Mouse (Mus musculus) olfactory bulb, adult 2 months (tissue): Measurements from ENCODE around the gene Inpp5d. TPM values are rescaled to one million over a fixed set of nuclear protein-coding genes. Genes with fewer than 3 reads are reported as not detected.

Experiments
- H3K27ac ChIP-seq: fragments of 200-500 bp; 2 replicates; pipeline ENCODE4 v1.5.1; 2012; ENCODE audit warnings: low read depth, low read length; ENCODE audit not compliant: insufficient read depth
- H3K4me1 ChIP-seq: fragments of 200-500 bp; 2 replicates; pipeline ENCODE4 v1.6.1; 2012; ENCODE audit warnings: low read length; ENCODE audit not compliant: control insufficient read depth, insufficient read depth
- H3K4me3 ChIP-seq: fragments of 200-500 bp; 2 replicates; pipeline ENCODE4 v1.5.1; 2012; ENCODE audit warnings: mild to moderate bottlenecking, low read depth, low read length, moderate library complexity; ENCODE audit not compliant: insufficient read depth
- CTCF ChIP-seq: fragments of 200-500 bp; IDR thresholded peaks from 2 replicates; pipeline ENCODE4 v1.5.1; 2012; ENCODE audit warnings: low read depth, mild to moderate bottlenecking, low read length, moderate library complexity; ENCODE audit not compliant: insufficient read depth
- POLR2A ChIP-seq: fragments of 200-500 bp; IDR thresholded peaks from 2 replicates; pipeline ENCODE4 v1.6.1; 2012; ENCODE audit warnings: mild to moderate bottlenecking, low read depth, low read length, moderate library complexity; ENCODE audit not compliant: insufficient read depth
- WGBS: fragments of 180-500 bp; shearing (Covaris S2); methylation state at CpG from one replicate; pipeline ENCODE4 v1.1.7; 2018; 5-methylcytosine and 5-hydroxymethylcytosine counted together
- polyA plus RNA-seq: library from polyadenylated mRNA; stranded (reverse); fragments of >200 nt; gene quantifications from 2 replicates; pipeline ENCODE4 v1.2.4, GENCODE M21; 2012; ENCODE audit warnings: low replicate concordance; ENCODE audit not compliant: missing spikeins, insufficient read depth, insufficient read length

Gene Inpp5d
- polyA plus RNA-seq, 1 experiment, result not detected

GRCm38 (mm10) chr1:87645748-87646147 is 25.6 kb downstream of the Inpp5d start:
- 85% methylated on average over 6 of the region's 6 CpGs for WGBS
- Histone ChIP-seq H3K27ac (no peak overlapping the region), H3K4me3 (no peak overlapping the region), H3K4me1 (peaks cover 3% of the 10 kb centered on the region; the same call in 1 of the 2 replicates)
- TF ChIP-seq POLR2A, result no peak
- TF ChIP-seq CTCF, result no peak

- no peak overlapping the region for H3K4me3 ChIP-seq
- TF ChIP-seq CTCF, result no peak
- TF ChIP-seq POLR2A, result no peak
- WGBS, result 88% methylated on average over 1 of the region's 1 CpGs
- H3K4me1 ChIP-seq, result peaks cover 4% of the 10 kb centered on the region; the same call in 1 of the 2 replicates
- no peak overlapping the region for H3K27ac ChIP-seq
Observed at GRCm38 (mm10) chr1:87647820-87648219, 27.7 kb downstream of the Inpp5d start.

- TF ChIP-seq CTCF, result no peak
- TF ChIP-seq POLR2A, result no peak
- Histone ChIP-seq H3K4me1 (peaks cover 4% of the 10 kb centered on the region; the same call in 1 of the 2 replicates), H3K27ac (no peak overlapping the region), H3K4me3 (no peak overlapping the region)
- 40% methylated on average over 7 of the region's 7 CpGs for WGBS
Observed at GRCm38 (mm10) chr1:87648657-87649056, 28.5 kb downstream of the Inpp5d start.

GRCm38 (mm10) chr1:87649219-87649805 is 29.2 kb downstream of the Inpp5d start:
- WGBS, result 91% methylated on average over 4 of the region's 4 CpGs
- no peak overlapping the region for H3K27ac ChIP-seq
- no peak for TF ChIP-seq CTCF
- TF ChIP-seq POLR2A, result no peak

GRCm38 (mm10) chr1:87649958-87650474 is 29.9 kb downstream of the Inpp5d start:
- no peak overlapping the region for H3K4me3 ChIP-seq
- 89% methylated on average over 8 of the region's 8 CpGs for WGBS
- no peak overlapping the region for H3K27ac ChIP-seq
- H3K4me1 ChIP-seq, result peaks cover 4% of the 10 kb centered on the region; the same call in 1 of the 2 replicates
- TF ChIP-seq CTCF, result no peak

More at GRCm38 (mm10) chr1:87649219-87649805, 29.2 kb downstream of the Inpp5d start:
- H3K4me1 ChIP-seq, result peaks cover 4% of the 10 kb centered on the region; the same call in 1 of the 2 replicates
- H3K4me3 ChIP-seq, result no peak overlapping the region

GRCm38 (mm10) chr1:87650611-87651079 is 30.5 kb downstream of the Inpp5d start:
- Histone ChIP-seq H3K4me1 (peaks cover 4% of the 10 kb centered on the region; the same call in 1 of the 2 replicates), H3K27ac (no peak overlapping the region), H3K4me3 (no peak overlapping the region)
- no peak for TF ChIP-seq CTCF
- TF ChIP-seq POLR2A, result no peak
- WGBS, result 83% methylated on average over 8 of the region's 8 CpGs

GRCm38 (mm10) chr1:87651436-87651835 is 31.3 kb downstream of the Inpp5d start:
- Histone ChIP-seq H3K4me3 (no peak overlapping the region), H3K27ac (no peak overlapping the region), H3K4me1 (peaks cover 4% of the 10 kb centered on the region; the same call in 1 of the 2 replicates)
- WGBS, result 93% methylated on average over 1 of the region's 1 CpGs
- TF ChIP-seq CTCF (no peak), POLR2A (no peak)

- WGBS, result 73% methylated on average over 5 of the region's 5 CpGs
Observed at GRCm38 (mm10) chr1:87655101-87655500, 35.0 kb downstream of the Inpp5d start.

GRCm38 (mm10) chr1:87658063-87658462 is 38.0 kb downstream of the Inpp5d start:
- WGBS, result 62% methylated on average over 3 of the region's 3 CpGs
- Histone ChIP-seq H3K4me3 (no peak overlapping the region), H3K4me1 (no peaks in the 10 kb centered on the region), H3K27ac (no peak overlapping the region)
- no peak for TF ChIP-seq POLR2A
- no peak for TF ChIP-seq CTCF

More at GRCm38 (mm10) chr1:87655101-87655500, 35.0 kb downstream of the Inpp5d start:
- no peak for TF ChIP-seq CTCF
- no peak for TF ChIP-seq POLR2A
- H3K27ac ChIP-seq, result no peak overlapping the region
- peaks cover 4% of the 10 kb centered on the region; the same call in 1 of the 2 replicates for H3K4me1 ChIP-seq
- no peak overlapping the region for H3K4me3 ChIP-seq
